Mouse (Mus musculus): ENCODE measurements around the gene Stk16.
"Not testable (repeated sequence)": the region's sequence is repeated elsewhere in the genome, so short reads cannot be mapped to it uniquely, and the experiment has no call there.

Stk16 gene

GRCm38 (mm10) chr1:75213096-75213495 is 2.5 kb downstream of the Stk16 start:
- DNase-seq (ENCODE audit: low spot score): no peak

DNA sequence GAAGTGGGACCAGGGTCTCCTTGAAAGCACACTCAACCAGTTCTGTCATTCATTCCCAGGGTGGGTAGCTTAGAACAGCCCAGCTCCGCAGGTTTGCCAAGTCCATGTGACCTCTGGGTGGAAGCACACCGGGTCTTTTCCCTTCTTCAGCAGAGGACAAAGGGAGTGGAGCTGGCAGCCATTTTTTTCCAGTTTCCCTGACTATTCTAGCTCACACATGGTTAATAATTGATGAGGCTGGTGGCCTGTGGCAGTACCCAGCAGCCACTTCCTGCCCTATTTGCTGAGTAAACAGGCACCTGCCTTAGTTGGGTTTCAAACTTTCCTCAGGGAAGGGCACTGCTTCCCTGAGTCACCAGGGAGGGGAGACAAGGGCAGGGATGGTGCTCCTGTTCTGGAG is 3.8 kb downstream of the Stk16 start:
- DNase-seq (ENCODE audit: low spot score): no peak

- no peak for DNase-seq (ENCODE audit: low spot score)
Measured at GRCm38 (mm10) chr1:75214886-75215285, 4.2 kb downstream of the Stk16 start.

DNA sequence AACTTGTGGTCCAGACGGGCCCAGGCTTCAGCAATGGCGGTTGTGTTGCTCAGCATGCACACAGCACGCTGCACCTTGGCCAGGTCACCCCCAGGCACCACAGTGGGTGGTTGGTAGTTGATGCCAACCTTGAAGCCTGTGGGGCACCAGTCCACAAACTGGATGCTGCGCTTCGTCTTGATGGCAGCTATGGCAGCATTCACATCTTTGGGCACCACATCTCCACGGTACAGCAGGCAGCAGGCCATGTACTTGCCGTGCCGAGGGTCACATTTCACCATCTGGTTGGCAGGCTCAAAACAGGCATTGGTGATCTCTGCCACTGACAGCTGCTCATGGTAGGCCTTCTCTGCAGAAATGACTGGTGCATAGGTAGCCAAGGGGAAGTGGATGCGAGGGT is 5.1 kb downstream of the Stk16 start:
- DNase-seq (ENCODE audit: low spot score): no peak

DNA sequence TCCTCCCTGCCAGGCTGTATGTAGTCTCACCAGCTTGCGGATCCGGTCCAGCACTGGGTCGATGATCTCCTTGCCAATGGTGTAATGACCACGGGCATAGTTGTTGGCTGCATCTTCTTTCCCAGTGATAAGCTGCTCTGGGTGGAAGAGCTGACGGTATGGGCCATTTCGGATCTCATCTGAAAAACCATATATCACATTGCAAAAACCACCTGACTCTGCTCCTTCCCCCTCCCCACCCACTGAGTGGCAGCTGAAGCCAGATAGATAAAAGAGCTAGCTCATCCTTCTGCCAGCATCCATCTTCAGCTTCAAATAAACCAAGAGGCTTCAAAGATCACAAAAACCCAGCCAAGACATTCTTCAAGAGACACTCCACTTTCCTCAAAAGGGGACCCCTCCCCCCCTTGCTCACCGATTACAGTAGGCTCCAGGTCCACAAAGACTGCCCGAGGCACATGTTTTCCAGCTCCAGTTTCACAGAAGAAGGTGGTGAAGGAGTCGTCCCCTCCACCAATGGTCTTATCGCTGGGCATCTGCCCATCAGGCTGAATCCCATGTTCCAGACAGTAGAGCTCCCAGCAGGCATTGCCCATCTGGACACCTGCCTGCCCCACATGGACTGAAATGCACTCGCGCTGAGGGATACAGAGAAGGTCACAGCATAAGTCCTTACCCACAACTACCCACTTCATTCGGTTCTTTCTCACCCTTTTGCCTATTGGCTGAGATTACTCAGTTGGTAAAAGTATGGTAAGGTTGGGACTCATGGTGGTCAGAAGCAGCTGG is 6.4 kb downstream of the Stk16 start:
- DNase-seq (ENCODE audit: low spot score): no peak

- DNase-seq (ENCODE audit: low spot score): no peak
Measured at GRCm38 (mm10) chr1:75217893-75218226, 7.2 kb downstream of the Stk16 start.

- no peak for DNase-seq (ENCODE audit: low spot score)
Measured at GRCm38 (mm10) chr1:75218227-75219001, 7.8 kb downstream of the Stk16 start.

DNA sequence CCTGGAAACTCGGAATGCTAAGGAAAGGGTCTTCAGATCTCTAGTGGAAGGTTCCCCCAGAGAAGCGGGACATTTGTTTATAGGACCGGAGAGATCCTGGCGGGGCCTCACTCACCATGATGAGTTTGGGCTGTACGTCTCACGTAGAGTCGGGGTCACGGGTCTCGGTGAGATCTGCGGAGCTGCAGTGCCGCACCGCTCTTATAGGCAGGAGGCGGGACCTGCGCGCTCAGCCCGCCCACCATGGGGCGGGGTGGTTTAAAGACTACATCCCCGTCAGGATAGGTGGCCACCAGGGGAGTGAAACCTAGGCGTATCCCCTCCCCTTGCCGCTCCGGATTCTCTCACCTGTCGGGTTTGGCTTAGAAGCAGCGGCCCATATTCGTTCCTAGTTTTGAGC is 8.4 kb downstream of the Stk16 start:
- peak; percentile 90 for DNase-seq (ENCODE audit: low spot score)

- no peak for DNase-seq (ENCODE audit: low spot score)
Measured at GRCm38 (mm10) chr1:75219531-75219930, 8.9 kb downstream of the Stk16 start, which contains the start of gene Tuba4a. Tuba4a (minus strand) TSS chr1:75219865.

DNA sequence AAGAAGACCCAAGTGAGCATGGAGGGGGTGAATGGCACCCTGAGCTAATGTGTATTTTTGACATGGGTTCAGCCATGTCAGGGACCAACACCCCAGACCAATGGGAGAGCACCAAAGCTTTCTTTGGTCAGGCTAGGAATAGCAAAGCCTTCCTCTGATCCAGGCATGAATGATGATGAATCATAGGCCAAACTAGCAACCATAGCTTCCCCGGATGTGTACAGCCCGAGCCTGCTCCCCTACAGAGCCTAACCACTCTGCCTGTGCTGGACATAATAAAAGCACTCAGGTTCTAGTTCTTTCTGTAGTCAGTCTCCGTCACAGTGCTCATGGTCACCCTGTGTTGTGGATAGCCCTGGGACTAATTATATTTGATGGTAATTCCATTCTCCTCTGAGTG is 10.9 kb downstream of the Stk16 start:
- no peak for DNase-seq (ENCODE audit: low spot score)

- no peak for DNase-seq (ENCODE audit: low spot score)
Measured at GRCm38 (mm10) chr1:75222926-75223325, 12.3 kb downstream of the Stk16 start.

- no peak for DNase-seq (ENCODE audit: low spot score)
Measured at GRCm38 (mm10) chr1:75223532-75223931, 12.9 kb downstream of the Stk16 start.

GRCm38 (mm10) chr1:75225473-75225872 is 14.8 kb downstream of the Stk16 start:
- no peak for DNase-seq (ENCODE audit: low spot score)

DNA sequence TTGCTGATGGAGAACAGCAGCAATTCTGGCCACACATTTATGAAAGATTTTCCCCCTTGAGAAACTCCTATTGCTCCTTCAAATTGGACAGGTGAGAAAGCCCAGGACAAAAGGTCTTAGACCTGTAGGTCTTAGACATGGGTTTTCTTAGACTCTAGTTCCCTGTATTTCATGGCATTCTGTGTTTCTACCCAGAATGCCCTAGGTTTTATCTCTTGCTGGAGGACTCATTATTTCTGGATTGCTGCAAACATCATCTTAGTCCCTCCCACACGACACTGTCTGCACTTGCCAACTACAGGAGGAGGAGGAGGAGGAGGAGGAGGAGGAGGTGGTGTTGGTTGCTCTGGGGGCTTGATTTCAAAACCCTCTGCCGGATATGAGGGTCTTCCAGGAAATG is 15.5 kb downstream of the Stk16 start:
- DNase-seq (ENCODE audit: low spot score): no peak

- no peak for DNase-seq (ENCODE audit: low spot score)
Measured at GRCm38 (mm10) chr1:75227653-75228052, 17.0 kb downstream of the Stk16 start.

GRCm38 (mm10) chr1:75229158-75229557 is 18.5 kb downstream of the Stk16 start:
- DNase-seq (ENCODE audit: low spot score): no peak

DNA sequence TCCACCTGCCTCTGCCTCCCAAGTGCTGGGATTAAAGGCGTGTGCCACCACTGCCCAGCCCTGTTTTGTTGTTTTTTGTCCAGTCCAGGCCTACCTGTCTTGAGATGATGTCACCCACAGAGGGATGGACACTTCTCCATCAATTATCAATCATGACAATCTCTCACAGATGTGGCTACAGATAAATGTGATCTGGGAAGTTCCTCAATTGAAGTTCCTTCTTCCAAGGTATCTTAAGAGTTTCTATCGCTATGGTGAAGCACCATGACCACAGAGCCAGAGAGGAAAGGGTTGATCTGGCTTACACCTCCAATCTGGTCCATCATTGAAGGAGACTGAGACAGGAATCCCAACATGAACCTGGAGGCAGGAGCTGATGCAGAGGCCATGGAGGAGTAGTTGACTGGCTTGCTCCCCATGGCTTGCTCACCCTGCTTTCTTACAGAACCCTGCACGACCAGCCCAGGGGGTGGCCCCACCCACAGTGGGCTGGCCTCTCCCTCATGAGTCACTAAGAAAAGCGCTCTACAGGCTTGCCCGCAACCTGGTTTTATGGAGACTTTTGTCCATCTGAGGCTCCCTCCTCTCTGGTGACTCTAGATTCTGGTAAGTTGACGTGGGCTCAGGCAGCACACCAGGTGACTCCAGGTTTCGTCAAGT is 19.8 kb downstream of the Stk16 start:
- DNase-seq (ENCODE audit: low spot score): no peak

DNA sequence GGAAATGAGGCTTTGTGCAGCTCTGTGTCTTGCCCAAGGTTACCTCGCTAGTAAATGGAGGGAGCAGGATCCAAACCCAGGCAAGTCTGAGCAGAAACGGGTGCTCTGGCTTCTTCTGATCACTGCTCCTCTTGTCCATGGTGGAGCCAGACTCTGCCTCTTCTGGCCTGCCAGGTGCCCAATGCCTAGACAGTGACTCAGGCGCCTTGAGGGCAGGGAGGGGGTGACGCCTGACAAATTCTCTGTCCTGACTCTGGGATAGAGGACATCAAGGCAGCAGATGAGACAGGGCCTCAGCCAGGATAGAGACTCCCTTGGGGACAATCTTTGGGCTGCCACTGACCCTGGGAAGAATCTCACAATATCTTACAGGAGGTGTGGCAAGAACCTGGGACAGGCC is 20.6 kb downstream of the Stk16 start:
- no peak for DNase-seq (ENCODE audit: low spot score)

- DNase-seq (ENCODE audit: low spot score): no peak
Measured at GRCm38 (mm10) chr1:75231664-75232152, 21.1 kb downstream of the Stk16 start, which contains the start of gene A630095N17Rik. A630095N17Rik (minus strand) TSS chr1:75232102.

DNA sequence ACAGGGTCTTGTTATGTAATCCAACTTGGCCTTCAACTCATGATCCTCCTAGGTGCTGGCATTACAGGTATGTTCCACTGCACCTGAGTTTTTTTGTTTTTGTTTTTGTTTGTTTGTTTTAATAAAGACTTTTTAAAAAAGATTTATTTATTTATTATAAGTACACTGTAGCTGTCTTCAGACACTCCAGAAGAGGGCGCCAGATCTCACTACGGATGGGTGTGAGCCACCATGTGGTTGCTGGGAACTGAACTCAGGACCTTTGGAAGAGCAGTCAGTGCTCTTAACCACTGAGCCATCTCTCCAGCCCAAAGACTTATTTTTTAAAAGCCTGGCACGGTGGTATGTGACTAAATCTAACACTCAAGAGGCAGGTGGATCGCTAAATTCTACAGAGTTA is 21.9 kb downstream of the Stk16 start:
- not testable (repeated sequence) for DNase-seq (ENCODE audit: low spot score)

DNA sequence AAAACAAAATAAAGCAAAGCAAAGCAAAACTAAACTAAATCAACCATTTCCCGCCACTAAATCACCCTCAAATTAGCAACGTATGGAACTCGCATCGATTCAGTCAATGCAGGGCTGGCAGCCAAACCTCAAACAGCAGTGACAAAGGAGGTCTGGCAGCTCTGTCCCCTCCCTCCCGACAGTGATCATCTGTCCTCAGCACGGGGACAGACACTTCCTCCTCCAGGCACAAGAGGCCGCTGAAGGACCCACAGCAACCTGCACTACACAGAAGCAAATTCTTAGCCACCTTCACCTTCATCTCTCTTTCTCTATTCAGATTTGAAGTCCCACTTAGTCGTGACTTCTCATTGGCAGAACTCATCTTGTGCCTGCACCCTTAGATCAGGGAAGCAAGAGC is 24.0 kb downstream of the Stk16 start:
- no peak for DNase-seq (ENCODE audit: low spot score)

- DNase-seq (ENCODE audit: low spot score): peak; percentile 77
Measured at GRCm38 (mm10) chr1:75236117-75237050, 25.7 kb downstream of the Stk16 start, which contains the start of gene Dnajb2. Dnajb2 (plus strand) TSS chr1:75236406.

Measured in left cerebral cortex, adult 11 months (tissue).